Mouse (Mus musculus) myocyte (in vitro differentiated cells): ENCODE data around the gene Zfp36l1.

Experiments used
- E2F4 ChIP-seq: IDR thresholded peaks from one replicate; pipeline ENCODE4 v1.6.1; 2011; ENCODE audit warnings: mild to moderate bottlenecking, control low read depth, moderate library complexity; ENCODE audit not compliant: insufficient read depth
- MAX ChIP-seq: IDR thresholded peaks from one replicate; pipeline ENCODE4 v1.6.1; 2011; ENCODE audit warnings: low read depth, mild to moderate bottlenecking, control low read depth
- MYOG ChIP-seq, 3 experiments: IDR thresholded peaks; one replicate each; pipeline ENCODE4 v1.6.1; 2011; ENCODE audit warnings: control low read depth in 2 of 3, low read depth in 2 of 3, mild to moderate bottlenecking in 2 of 3; ENCODE audit not compliant: insufficient read length in 2 of 3, control insufficient read depth in 1 of 3, insufficient read depth in 1 of 3
- POLR2A ChIP-seq: IDR thresholded peaks from one replicate; pipeline ENCODE4 v1.6.1; 2011; ENCODE audit warnings: low read depth, mild to moderate bottlenecking, control low read depth, moderate library complexity; ENCODE audit not compliant: insufficient read length
- POLR2AphosphoS2 ChIP-seq: IDR thresholded peaks from one replicate; pipeline ENCODE4 v1.6.1; 2011; ENCODE audit warnings: low read depth, control low read depth; ENCODE audit not compliant: insufficient read length
- SRF ChIP-seq: IDR thresholded peaks from one replicate; pipeline ENCODE4 v1.6.1; 2011; ENCODE audit warnings: low read depth; ENCODE audit not compliant: control insufficient read depth, insufficient read length
- TCF12 ChIP-seq: IDR thresholded peaks from one replicate; pipeline ENCODE4 v1.6.1; 2011; ENCODE audit warnings: mild to moderate bottlenecking, control low read depth; ENCODE audit not compliant: poor library complexity, insufficient read depth, severe bottlenecking

- TF ChIP-seq MYOG (IDR thresholded peaks at IDR 0.05; ENCODE audit: control insufficient read depth in 1 of 3, insufficient read depth in 1 of 3, insufficient read length in 2 of 3, low read depth in 2 of 3) = no peak
- TF ChIP-seq MAX = no peak
- TF ChIP-seq POLR2AphosphoS2 = no peak
- no peak for TF ChIP-seq POLR2A
- no peak for TF ChIP-seq TCF12
- TF ChIP-seq SRF = no peak
- TF ChIP-seq E2F4 = no peak
These were observed 22.4 kb upstream of the Zfp36l1 start for GRCm38 (mm10) chr12:80135173-80135572.
